ENCODE assay signal across 13 mouse cellular contexts in genomic region chr12:108215090-108215489, GRCm38 (mm10). TPM values are rescaled to one million over a fixed set of nuclear protein-coding genes. Genes with fewer than 3 reads are reported as not detected.
DNase-seq lines count a peak whose midpoint lies in the region; ATAC-seq and TF ChIP-seq lines count a peak whose summit lies in the region.
"Had no signal": no experiment of that assay in that cellular context is flagged by ENCODE, and none has a peak within 500 bp of the region (broad histone marks: within the 10 kb centered on the region; RNA-seq: fewer than 3 reads in every experiment).

No protein-coding gene starts in this region.

- peaks cover 35% of the 10 kb centered on the region; the same call in 1 of the 2 replicates for H3K4me1 ChIP-seq in kidney, postnatal 0 days (replicated peaks; ENCODE audit: insufficient read depth, low read length)
- peaks cover 10% of the 10 kb centered on the region for H3K4me1 ChIP-seq in embryonic facial prominence, embryonic 11.5 days (ENCODE audit: control insufficient read depth, insufficient read depth, low read length)
- H3K4me1 ChIP-seq in limb, embryonic 15.5 days: peaks cover 80% of the 10 kb centered on the region

- H3K4me2 ChIP-seq in kidney, postnatal 0 days (ENCODE audit: low read length): no peak overlapping the region
- no peak overlapping the region for H3K4me2 ChIP-seq in embryonic facial prominence, embryonic 11.5 days (ENCODE audit: low read depth, low read length)
- no peak overlapping the region for H3K4me2 ChIP-seq in limb, embryonic 15.5 days

- no peaks in the 10 kb centered on the region for H3K27me3 ChIP-seq in kidney, postnatal 0 days (ENCODE audit: insufficient read depth, low read length)
- H3K27me3 ChIP-seq in embryonic facial prominence, embryonic 11.5 days (ENCODE audit: control insufficient read depth, insufficient read depth, low read length): no peaks in the 10 kb centered on the region
- no peaks in the 10 kb centered on the region for H3K27me3 ChIP-seq in limb, embryonic 15.5 days

- H3K36me3 ChIP-seq in kidney, postnatal 0 days (ENCODE audit: insufficient read depth, low read length): no peaks in the 10 kb centered on the region
- H3K36me3 ChIP-seq in embryonic facial prominence, embryonic 11.5 days (replicated peaks; ENCODE audit: control insufficient read depth, insufficient read depth, low read depth, low read length): no peaks in the 10 kb centered on the region
- H3K36me3 ChIP-seq in limb, embryonic 15.5 days: no peaks in the 10 kb centered on the region

- intact Hi-C loops in gastrocnemius, adult 2 months (cut with DNase I): no loop called here
- intact Hi-C loops in gastrocnemius, postnatal 36 days (cut with DNase I): no loop called here

- H3K4me3 ChIP-seq in gastrocnemius, adult 2 months: no peak overlapping the region
- no peak overlapping the region for H3K4me3 ChIP-seq in kidney, postnatal 0 days (replicated peaks; ENCODE audit: low read depth, low read length)
- H3K4me3 ChIP-seq in embryonic facial prominence, embryonic 11.5 days (ENCODE audit: low read depth, low read length): no peak overlapping the region
- H3K4me3 ChIP-seq in limb, embryonic 15.5 days: no peak overlapping the region

- no peak for ATAC-seq in kidney, postnatal 0 days (replicated peaks; ENCODE audit: low FRiP score, low read depth)
- peak; percentile 40; the same call in 1 of the 2 replicates for ATAC-seq in embryonic facial prominence, embryonic 11.5 days (replicated peaks; ENCODE audit: insufficient number of reproducible peaks, low FRiP score, low TSS enrichment, low read depth)
- 0 out of 2 replicates have a peak, but pooled peaks have one; percentile 12 for ATAC-seq in limb, embryonic 15.5 days (ENCODE audit: insufficient number of reproducible peaks, low FRiP score, low TSS enrichment, low read depth)
- ATAC-seq in megakaryocyte progenitor cell, adult 5-6 weeks (replicated peaks; ENCODE audit: poor library complexity): no peak
- ATAC-seq: CD4-positive, CD25-positive, alpha-beta regulatory T cell, adult 4 months; lung, postnatal 0 days; midbrain, embryonic 16.5 days had no signal

- H3K9ac ChIP-seq in kidney, postnatal 0 days (ENCODE audit: low read depth, low read length): no peak overlapping the region
- no peak overlapping the region for H3K9ac ChIP-seq in embryonic facial prominence, embryonic 11.5 days (replicated peaks; ENCODE audit: low read length)
- no peak overlapping the region for H3K9ac ChIP-seq in limb, embryonic 15.5 days

- DNase-seq in gastrocnemius, adult 2 months: peak; percentile 74
- no peak for DNase-seq in gastrocnemius, postnatal 36 days
- peak; percentile 54 for DNase-seq in kidney, postnatal 0 days (ENCODE audit: low spot score)
- no peak for DNase-seq in kidney, adult 9 months
- DNase-seq in embryonic facial prominence, embryonic 11.5 days (ENCODE audit: low spot score): peak; percentile 62
- no peak for DNase-seq in urinary bladder, postnatal 25 days (ENCODE audit: low spot score)
- DNase-seq: heart, postnatal 10 days; kidney, adult 11 months had no signal

- 39% methylated on average over 8 of the region's 8 CpGs for WGBS in kidney, postnatal 0 days
- 25% methylated on average over 8 of the region's 8 CpGs for WGBS in embryonic facial prominence, embryonic 11.5 days
- 27% methylated on average over 8 of the region's 8 CpGs for WGBS in limb, embryonic 15.5 days

- no peaks in the 10 kb centered on the region for H3K9me3 ChIP-seq in kidney, postnatal 0 days (replicated peaks; ENCODE audit: low read length)
- H3K9me3 ChIP-seq in embryonic facial prominence, embryonic 11.5 days (replicated peaks; ENCODE audit: control insufficient read depth, low read length): no peaks in the 10 kb centered on the region
- no peaks in the 10 kb centered on the region for H3K9me3 ChIP-seq in limb, embryonic 15.5 days

- H3K27ac ChIP-seq in gastrocnemius, adult 2 months: peak overlapping the region; percentile 69
- no peak overlapping the region for H3K27ac ChIP-seq in kidney, postnatal 0 days
- no peak overlapping the region for H3K27ac ChIP-seq in embryonic facial prominence, embryonic 11.5 days (replicated peaks; ENCODE audit: low read depth, low read length)
- H3K27ac ChIP-seq in limb, embryonic 15.5 days: peak overlapping the region; percentile 50; the same call in 1 of the 2 replicates

- TF ChIP-seq CTCF in gastrocnemius, adult 2 months (IDR thresholded peaks at IDR 0.05): peak; percentile 25; the same call in 1 of the 2 replicates
- TF ChIP-seq CTCF in kidney, postnatal 0 days (IDR thresholded peaks at IDR 0.05; ENCODE audit: low read depth): peak; percentile 19; the same call in 1 of the 2 replicates

RNA-seq across cellular contexts. Expression of gene Ccnk, which starts 35.7 kb away (rescaled TPM):
- total RNA-seq in gastrocnemius, adult 2 months (2021): 100 to 1,000 TPM in 1 of 2 experiments, 10 to 100 TPM in 1; 92.4 to 148 TPM
- total RNA-seq in gastrocnemius, postnatal 36 days (2021): 10 to 100 TPM; 88.0 to 91.8 TPM
- polyA plus RNA-seq in kidney, postnatal 0 days (2015; fragmentation: Nextera tagmentation; extraction: Ambion mirVana): 2.8 and 3.3 TPM in 2 replicates
- 7.8 and 8.3 TPM in 2 replicates for polyA plus RNA-seq in embryonic facial prominence, embryonic 11.5 days (2014; fragmentation: Nextera tagmentation; extraction: Ambion mirVana)
- 2.4 and 3.4 TPM in 2 replicates for polyA plus RNA-seq in limb, embryonic 15.5 days (2015; fragmentation: Nextera tagmentation; extraction: Ambion mirVana)
- 72.7 and 76.5 TPM in 2 replicates for total RNA-seq in megakaryocyte progenitor cell, adult 5-6 weeks (2015)
- total RNA-seq in megakaryocyte progenitor cell, adult 5-6 weeks (2017): 15.3 and 15.7 TPM in 2 replicates

RNA-seq across cellular contexts. Expression of gene Setd3, which starts 36.0 kb away (rescaled TPM):
- total RNA-seq in gastrocnemius, adult 2 months (2021): 100 to 1,000 TPM; 100 to 106 TPM
- total RNA-seq in gastrocnemius, postnatal 36 days (2021): 10 to 100 TPM; 84.0 to 90.2 TPM
- polyA plus RNA-seq in kidney, postnatal 0 days (2015; fragmentation: Nextera tagmentation; extraction: Ambion mirVana): 74.3 and 80.6 TPM in 2 replicates
- 86.6 and 101 TPM in 2 replicates for polyA plus RNA-seq in embryonic facial prominence, embryonic 11.5 days (2014; fragmentation: Nextera tagmentation; extraction: Ambion mirVana)
- polyA plus RNA-seq in limb, embryonic 15.5 days (2015; fragmentation: Nextera tagmentation; extraction: Ambion mirVana): 87.1 and 87.2 TPM in 2 replicates
- 44.5 and 46.6 TPM in 2 replicates for total RNA-seq in megakaryocyte progenitor cell, adult 5-6 weeks (2015)
- total RNA-seq in megakaryocyte progenitor cell, adult 5-6 weeks (2017): 78.3 and 87.6 TPM in 2 replicates

Comparison
In these comparisons a context has a peak if more than half of its experiments do, and no peak if none do; other contexts are left out.
1. DNase-seq: peak in gastrocnemius, adult 2 months (single experiment), kidney, postnatal 0 days (single experiment) and embryonic facial prominence, embryonic 11.5 days (single experiment); none in gastrocnemius, postnatal 36 days (0 of 2), kidney, adult 9 months (single experiment) and urinary bladder, postnatal 25 days (single experiment).
2. H3K27ac ChIP-seq: peak in gastrocnemius, adult 2 months (single experiment) and limb, embryonic 15.5 days (single experiment); none in kidney, postnatal 0 days (single experiment) and embryonic facial prominence, embryonic 11.5 days (single experiment).
3. ATAC-seq: peak in embryonic facial prominence, embryonic 11.5 days (single experiment) and limb, embryonic 15.5 days (single experiment); none in kidney, postnatal 0 days (single experiment) and megakaryocyte progenitor cell, adult 5-6 weeks (single experiment).